Mouse (Mus musculus) C2C12 (cell line): ENCODE data around the gene Fitm1.

Experiments
- CTCF ChIP-seq: IDR thresholded peaks from one replicate; pipeline ENCODE4 v1.5.1; 2011; ENCODE audit not compliant: control insufficient read depth, insufficient read depth, insufficient read length
- MYOG ChIP-seq: IDR thresholded peaks from one replicate; pipeline ENCODE4 v1.6.1; 2011; ENCODE audit not compliant: control insufficient read depth, insufficient read length; ENCODE audit errors: extremely low read depth
- USF1 ChIP-seq: IDR thresholded peaks from one replicate; pipeline ENCODE4 v1.6.1; 2011; ENCODE audit warnings: low read depth, mild to moderate bottlenecking, control low read depth, moderate library complexity

- no peak for TF ChIP-seq USF1
- TF ChIP-seq CTCF, result no peak
- no peak for TF ChIP-seq MYOG
Measured at GRCm38 (mm10) chr14:55577871-55578667, 2.7 kb downstream of the Fitm1 start, which contains the start of gene Psme1.
